10 mouse cellular contexts compared by ENCODE assay signal in the genomic region with DNA sequence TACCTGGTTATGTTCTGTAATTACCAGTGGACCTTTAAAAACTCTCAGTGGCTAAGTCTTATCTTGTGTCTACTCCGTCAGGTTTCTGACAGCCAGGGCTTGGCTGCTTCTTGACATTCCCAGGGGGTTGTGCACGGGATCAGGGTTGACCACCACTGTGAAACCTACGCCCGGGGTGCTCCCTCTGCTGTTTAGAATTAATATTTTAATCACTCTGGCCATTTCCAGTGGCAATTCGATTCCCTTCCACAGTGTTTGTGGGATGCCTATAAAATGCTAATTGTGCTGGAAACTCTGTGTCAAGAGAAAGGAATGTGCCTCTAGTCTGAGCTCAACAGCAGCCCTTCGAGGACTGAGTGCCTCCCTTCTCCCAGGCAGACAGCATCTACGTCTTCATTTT.
DNase-seq lines count a peak whose midpoint lies in the region; ATAC-seq and TF ChIP-seq lines count a peak whose summit lies in the region.
"Had no signal": no experiment of that assay in that cellular context is flagged by ENCODE, and none has a peak within 500 bp of the region (broad histone marks: within the 10 kb centered on the region; RNA-seq: fewer than 3 reads in every experiment).

No protein-coding gene starts in this region.

- no peak overlapping the region for H3K4me3 ChIP-seq in heart, embryonic 15.5 days
- H3K4me3 ChIP-seq in limb, embryonic 14.5 days (replicated peaks; ENCODE audit: low read length), result no peak overlapping the region

- no peaks in the 10 kb centered on the region for H3K27me3 ChIP-seq in heart, embryonic 15.5 days
- no peaks in the 10 kb centered on the region for H3K27me3 ChIP-seq in limb, embryonic 14.5 days (ENCODE audit: control insufficient read depth, insufficient read depth, low read length)

- 0 out of 2 replicates have a peak overlapping the region, but pooled peaks have one; percentile 2 for H3K27ac ChIP-seq in heart, embryonic 15.5 days
- no peak overlapping the region; the same call in 1 of the 2 replicates for H3K27ac ChIP-seq in limb, embryonic 14.5 days (replicated peaks; ENCODE audit: low read depth, low read length)
- H3K27ac ChIP-seq: macrophage had no signal

- H3K9me3 ChIP-seq in heart, embryonic 15.5 days (replicated peaks), result no peaks in the 10 kb centered on the region
- no peaks in the 10 kb centered on the region for H3K9me3 ChIP-seq in limb, embryonic 14.5 days (ENCODE audit: control insufficient read depth, low read length)

- ATAC-seq in heart, embryonic 15.5 days (replicated peaks; ENCODE audit: insufficient number of reproducible peaks, insufficient read depth, low FRiP score, low read depth), result no peak
- peak; percentile 71 for ATAC-seq in limb, embryonic 14.5 days (ENCODE audit: low FRiP score, low read depth)
- ATAC-seq: intestine, embryonic 16.5 days had no signal

- intact Hi-C loops in heart, postnatal 25 days (cut with DNase I), result loop anchor here (10.0 kb wide), 1 partner anchor 1489 kb away; no protein-coding TSS in a partner anchor

- peak overlapping the region; percentile 25 for H3K4me2 ChIP-seq in heart, embryonic 15.5 days
- peak overlapping the region; percentile 17 for H3K4me2 ChIP-seq in limb, embryonic 14.5 days (replicated peaks; ENCODE audit: low read depth, low read length, severe bottlenecking)

- DNase-seq in heart, adult 18-20 months, result peak; percentile 21 to 41
- no peak for DNase-seq in heart, postnatal 25 days (ENCODE audit: low spot score)
- DNase-seq in NIH3T3 (ENCODE audit: low read depth), result peak; percentile 69
- DNase-seq in limb, embryonic 14.5 days (ENCODE audit: low spot score), result peak; percentile 71
- no peak for DNase-seq in thymus, postnatal 14 days
- no peak for DNase-seq in layer of hippocampus, adult 9-10 months (ENCODE audit: low spot score)
- no peak for DNase-seq in ovary, postnatal 36 days (ENCODE audit: low spot score)

- H3K36me3 ChIP-seq in heart, embryonic 15.5 days, result no peaks in the 10 kb centered on the region
- no peaks in the 10 kb centered on the region for H3K36me3 ChIP-seq in limb, embryonic 14.5 days (ENCODE audit: control insufficient read depth, insufficient read depth, low read length)

- 16% methylated on average over 7 of the region's 7 CpGs for WGBS in heart, embryonic 15.5 days
- 20% methylated on average over 7 of the region's 7 CpGs for WGBS in limb, embryonic 14.5 days

- H3K9ac ChIP-seq in heart, embryonic 15.5 days, result no peak overlapping the region
- no peak overlapping the region for H3K9ac ChIP-seq in limb, embryonic 14.5 days (ENCODE audit: low read depth, low read length, severe bottlenecking)

- no peak for TF ChIP-seq POLR2A in limb, embryonic 14.5 days (IDR thresholded peaks at IDR 0.05; ENCODE audit: borderline replicate concordance, extremely low read depth, insufficient read depth, insufficient read length)

- peaks cover 7% of the 10 kb centered on the region; the same call in 1 of the 2 replicates for H3K4me1 ChIP-seq in heart, embryonic 15.5 days (replicated peaks)
- peaks cover 25% of the 10 kb centered on the region for H3K4me1 ChIP-seq in limb, embryonic 14.5 days (ENCODE audit: control insufficient read depth, insufficient read depth, low read length)

Comparison
In these comparisons a context has a peak if more than half of its experiments do, and no peak if none do; other contexts are left out.
1. DNase-seq: peak in heart, adult 18-20 months (2 of 2), NIH3T3 (single experiment) and limb, embryonic 14.5 days (single experiment); none in heart, postnatal 25 days (single experiment), thymus, postnatal 14 days (single experiment), layer of hippocampus, adult 9-10 months (single experiment) and ovary, postnatal 36 days (single experiment).